Mouse (Mus musculus) hindbrain, embryonic 16.5 days (tissue): ENCODE measurements around the gene Clint1. TPM values are rescaled to one million over a fixed set of nuclear protein-coding genes. Genes with fewer than 3 reads are reported as not detected.

Experiments
- microRNA-seq: library from miRNA; unstranded; fragments of <30 nt; microRNA quantifications from one replicate; pipeline ENCODE4, GENCODE M21; 2017
- polyA plus RNA-seq: library from polyadenylated mRNA; unstranded; fragments of >200 nt; fragmentation: Nextera tagmentation; extraction: Ambion mirVana; gene quantifications from 2 replicates; pipeline ENCODE4 v1.2.1, GENCODE M21; 2015

The Clint1 gene
- polyA plus RNA-seq, 1 experiment from 2014 or later, result 39.4 TPM

Small RNA genes lying within 50 kb of the gene (microRNA-seq; reads per million reads assigned to microRNA genes)
- gene Gm22751, result not detected

Other genes starting within 250 kb of the Clint1 start
- 24.4 and 24.6 TPM in 2 replicates for gene Lsm11, start 92.9 kb downstream of the Clint1 start, polyA plus RNA-seq
- 9.5 and 9.9 TPM in 2 replicates for gene Thg1l, start 103.4 kb downstream of the Clint1 start, polyA plus RNA-seq
- gene Sox30, start 128.3 kb downstream of the Clint1 start, polyA plus RNA-seq, result not detected in 2 replicates
- gene Gm12166, start 200.3 kb downstream of the Clint1 start, polyA plus RNA-seq, result 5.5 and 13.3 TPM in 2 replicates
- gene Adam19, start 203.9 kb downstream of the Clint1 start, polyA plus RNA-seq, result 9.4 and 13.0 TPM in 2 replicates